Mouse (Mus musculus) adrenal gland, adult 2 months (tissue): ENCODE results near the gene Sag. TPM values are rescaled to one million over a fixed set of nuclear protein-coding genes. Genes with fewer than 3 reads are reported as not detected.

Source experiments
- DNase-seq: peaks from one replicate; pipeline ENCODE4 v3.0.0; 2021
- long read RNA-seq: library from polyadenylated mRNA; stranded (forward); transcript quantifications from one replicate; pipeline ENCODE4 v2.0.0, GENCODE M21; 2021
- polyA plus RNA-seq: library from polyadenylated mRNA; depleted of rRNA; stranded (reverse); fragments of >200 nt; gene quantifications from 2 replicates; pipeline ENCODE4 v1.2.3, GENCODE M21; 2012; rRNA removed
- total RNA-seq, 2 experiments: library from RNA; stranded (reverse); gene quantifications; 2 replicates each; pipeline ENCODE4 v1.2.3; 2021

The Sag gene
- total RNA-seq (1 to 10 TPM; 1.4 to 2.4 TPM), polyA plus RNA-seq (0.48 and 0.57 TPM in 2 replicates)
- long read RNA-seq, partial matches to known transcripts = 2 of 3 reads
- long read RNA-seq, other reads (novel, unspliced or antisense) = 1 of 3 reads

- DNase-seq = no peak
Measured at GRCm38 (mm10) chr1:87803576-87803975, at the start of gene Sag. Sag (plus strand) TSS chr1:87803680.

GRCm38 (mm10) chr1:87755641-87756470, 47.6 kb upstream of the Sag start, which contains the start of gene Atg16l1:
Atg16l1 (plus strand) TSS chr1:87755870.
- peak; percentile 96 for DNase-seq

GRCm38 (mm10) chr1:87763821-87764220, 39.7 kb upstream of the Sag start:
- DNase-seq = no peak

- DNase-seq = no peak
Measured at GRCm38 (mm10) chr1:87765741-87766140, 37.7 kb upstream of the Sag start.

GRCm38 (mm10) chr1:87766233-87766632, 37.2 kb upstream of the Sag start:
- peak; percentile 16 for DNase-seq

- DNase-seq = no peak
Measured at GRCm38 (mm10) chr1:87769263-87769662, 34.2 kb upstream of the Sag start.

GRCm38 (mm10) chr1:87770486-87770885, 33.0 kb upstream of the Sag start:
- DNase-seq = no peak

GRCm38 (mm10) chr1:87771724-87772123, 31.8 kb upstream of the Sag start:
- no peak for DNase-seq

- no peak for DNase-seq
Measured at GRCm38 (mm10) chr1:87773336-87773735, 30.1 kb upstream of the Sag start.

GRCm38 (mm10) chr1:87774845-87775244, 28.6 kb upstream of the Sag start:
- no peak for DNase-seq

GRCm38 (mm10) chr1:87779204-87779785, 24.2 kb upstream of the Sag start:
- no peak for DNase-seq

GRCm38 (mm10) chr1:87785703-87786102, 17.8 kb upstream of the Sag start:
- DNase-seq = no peak

- no peak for DNase-seq
Measured at GRCm38 (mm10) chr1:87786251-87786650, 17.2 kb upstream of the Sag start.

GRCm38 (mm10) chr1:87789665-87790064, 13.8 kb upstream of the Sag start:
- no peak for DNase-seq

- DNase-seq = peak; percentile 50
Measured at GRCm38 (mm10) chr1:87792438-87793137, 10.9 kb upstream of the Sag start.

- DNase-seq = no peak
Measured at GRCm38 (mm10) chr1:87793138-87793449, 10.4 kb upstream of the Sag start.

- DNase-seq = no peak
Measured at GRCm38 (mm10) chr1:87797702-87798101, 5.8 kb upstream of the Sag start.

GRCm38 (mm10) chr1:87798306-87798705, 5.2 kb upstream of the Sag start:
- DNase-seq = peak; percentile 55

GRCm38 (mm10) chr1:87807751-87808150, 4.3 kb downstream of the Sag start:
- no peak for DNase-seq

GRCm38 (mm10) chr1:87811391-87811790, 7.9 kb downstream of the Sag start:
- DNase-seq = no peak

- no peak for DNase-seq
Measured at GRCm38 (mm10) chr1:87812061-87812460, 8.6 kb downstream of the Sag start.

GRCm38 (mm10) chr1:87813155-87813554, 9.7 kb downstream of the Sag start:
- DNase-seq = peak; percentile 43

GRCm38 (mm10) chr1:87813681-87814080, 10.2 kb downstream of the Sag start:
- peak; percentile 10 for DNase-seq
